In genomic region chr14:73106234-73106711, GRCm38 (mm10) we compare ENCODE assay signal across 7 mouse cellular contexts. TPM values are rescaled to one million over a fixed set of nuclear protein-coding genes. Genes with fewer than 3 reads are reported as not detected.
DNase-seq lines count a peak whose midpoint lies in the region; ATAC-seq and TF ChIP-seq lines count a peak whose summit lies in the region.

No protein-coding gene starts in this region.

- H3K36me3 ChIP-seq in kidney, embryonic 16.5 days (ENCODE audit: insufficient read depth, low read length) = no peaks in the 10 kb centered on the region
- H3K36me3 ChIP-seq in lung, postnatal 0 days (ENCODE audit: insufficient read depth, low read length) = no peaks in the 10 kb centered on the region

- H3K4me1 ChIP-seq in brown adipose tissue, adult 24 weeks (ENCODE audit: control insufficient read depth, insufficient read depth, insufficient read length, low read length) = peaks cover 5% of the 10 kb centered on the region
- peaks cover 8% of the 10 kb centered on the region for H3K4me1 ChIP-seq in kidney, embryonic 16.5 days (ENCODE audit: insufficient read depth, low read length)
- no peaks in the 10 kb centered on the region for H3K4me1 ChIP-seq in lung, postnatal 0 days (ENCODE audit: insufficient read depth, low read depth, low read length)

- peak; percentile 65 for TF ChIP-seq CTCF in lung, postnatal 0 days (IDR thresholded peaks at IDR 0.05)

- peak overlapping the region; percentile 46; the same call in 1 of the 2 replicates for H3K4me3 ChIP-seq in brown adipose tissue, adult 24 weeks (ENCODE audit: insufficient read depth, low read depth, low read length)
- peak overlapping the region; percentile 18; the same call in 1 of the 2 replicates for H3K4me3 ChIP-seq in kidney, embryonic 16.5 days (ENCODE audit: low read length)
- H3K4me3 ChIP-seq in lung, postnatal 0 days (ENCODE audit: low read depth, low read length) = no peak overlapping the region

- WGBS in kidney, embryonic 16.5 days = 23% methylated on average over 8 of the region's 8 CpGs
- 19% methylated on average over 8 of the region's 8 CpGs for WGBS in lung, postnatal 0 days

- no peaks in the 10 kb centered on the region for H3K9me3 ChIP-seq in kidney, embryonic 16.5 days (ENCODE audit: low read length)
- no peaks in the 10 kb centered on the region for H3K9me3 ChIP-seq in lung, postnatal 0 days (ENCODE audit: low read length)

- ATAC-seq in kidney, embryonic 16.5 days (ENCODE audit: low FRiP score, low TSS enrichment) = no peak
- no peak; the same call in 1 of the 2 replicates for ATAC-seq in lung, postnatal 0 days

- H3K9ac ChIP-seq in kidney, embryonic 16.5 days (replicated peaks; ENCODE audit: low read length) = no peak overlapping the region
- no peak overlapping the region for H3K9ac ChIP-seq in lung, postnatal 0 days (replicated peaks; ENCODE audit: low read depth)

- H3K4me2 ChIP-seq in kidney, embryonic 16.5 days (replicated peaks; ENCODE audit: low read depth, low read length) = peak overlapping the region; percentile 42
- H3K4me2 ChIP-seq in lung, postnatal 0 days (replicated peaks; ENCODE audit: low read depth, low read length) = 0 out of 2 replicates have a peak overlapping the region, but pooled peaks have one; percentile 27

- H3K27ac ChIP-seq in brown adipose tissue, adult 24 weeks (replicated peaks; ENCODE audit: low read depth, low read length) = no peak overlapping the region
- peak overlapping the region; percentile 79 for H3K27ac ChIP-seq in kidney, embryonic 16.5 days (ENCODE audit: low read length)
- H3K27ac ChIP-seq in lung, postnatal 0 days (ENCODE audit: low read length) = no peak overlapping the region

- peak; percentile 61 for DNase-seq in urinary bladder, postnatal 14 days (ENCODE audit: low spot score)
- DNase-seq in urinary bladder, adult 2 months (ENCODE audit: low spot score) = no peak
- DNase-seq in frontal cortex, postnatal 36 days (ENCODE audit: low spot score in 2 of 2) = peak; percentile 46 to 67
- peak; percentile 64 for DNase-seq in lung, postnatal 0 days (ENCODE audit: low spot score)
- peak; percentile 41 for DNase-seq in right cerebral cortex, postnatal 14 days

- no peaks in the 10 kb centered on the region for H3K27me3 ChIP-seq in kidney, embryonic 16.5 days (ENCODE audit: insufficient read depth, low read length)
- H3K27me3 ChIP-seq in lung, postnatal 0 days (replicated peaks; ENCODE audit: insufficient read depth, low read length) = no peaks in the 10 kb centered on the region

- no peak for TF ChIP-seq EP300 in lung, postnatal 0 days (IDR thresholded peaks at IDR 0.05)

RNA-seq across cellular contexts. Expression of gene Rcbtb2, which starts 16.6 kb away (rescaled TPM):
- polyA plus RNA-seq in urinary bladder, adult 2 months (2012; rRNA removed) = 41.3 and 47.1 TPM in 2 replicates
- 138 and 227 TPM in 2 replicates for polyA plus RNA-seq in brown adipose tissue, adult 24 weeks (2012; ENCODE audit: insufficient read depth, insufficient read length, missing spikeins)
- 123 and 127 TPM in 2 replicates for polyA plus RNA-seq in kidney, embryonic 16.5 days (2015; fragmentation: Nextera tagmentation; extraction: Ambion mirVana)
- polyA plus RNA-seq in lung, postnatal 0 days (2015; fragmentation: Nextera tagmentation; extraction: Ambion mirVana) = 45.6 and 49.7 TPM in 2 replicates

RNA-seq across cellular contexts. Expression of gene Cysltr2, which starts 57.4 kb away (rescaled TPM):
- polyA plus RNA-seq in urinary bladder, adult 2 months (2012; rRNA removed) = 1.7 and 2.2 TPM in 2 replicates
- polyA plus RNA-seq in brown adipose tissue, adult 24 weeks (2012; ENCODE audit: insufficient read depth, insufficient read length, missing spikeins) = 2.1 TPM in 1 of 2 replicates, not detected in the other
- polyA plus RNA-seq in kidney, embryonic 16.5 days (2015; fragmentation: Nextera tagmentation; extraction: Ambion mirVana) = 0.50 and 0.75 TPM in 2 replicates
- polyA plus RNA-seq in lung, postnatal 0 days (2015; fragmentation: Nextera tagmentation; extraction: Ambion mirVana) = 0.51 and 1.1 TPM in 2 replicates
